Mouse (Mus musculus) effector memory CD4-positive, alpha-beta T cell, adult 5 months (primary cell): ENCODE results near the gene Pet100. TPM values are rescaled to one million over a fixed set of nuclear protein-coding genes. Genes with fewer than 3 reads are reported as not detected.

Experiments used
- polyA plus RNA-seq: library from polyadenylated mRNA; unstranded; fragments of 100-300 nt; shearing (Covaris generic); gene quantifications from one replicate; pipeline ENCODE4 v1.2.1, GENCODE M21; 2017

The Pet100 gene
- polyA plus RNA-seq = 68.8 TPM

DNA sequence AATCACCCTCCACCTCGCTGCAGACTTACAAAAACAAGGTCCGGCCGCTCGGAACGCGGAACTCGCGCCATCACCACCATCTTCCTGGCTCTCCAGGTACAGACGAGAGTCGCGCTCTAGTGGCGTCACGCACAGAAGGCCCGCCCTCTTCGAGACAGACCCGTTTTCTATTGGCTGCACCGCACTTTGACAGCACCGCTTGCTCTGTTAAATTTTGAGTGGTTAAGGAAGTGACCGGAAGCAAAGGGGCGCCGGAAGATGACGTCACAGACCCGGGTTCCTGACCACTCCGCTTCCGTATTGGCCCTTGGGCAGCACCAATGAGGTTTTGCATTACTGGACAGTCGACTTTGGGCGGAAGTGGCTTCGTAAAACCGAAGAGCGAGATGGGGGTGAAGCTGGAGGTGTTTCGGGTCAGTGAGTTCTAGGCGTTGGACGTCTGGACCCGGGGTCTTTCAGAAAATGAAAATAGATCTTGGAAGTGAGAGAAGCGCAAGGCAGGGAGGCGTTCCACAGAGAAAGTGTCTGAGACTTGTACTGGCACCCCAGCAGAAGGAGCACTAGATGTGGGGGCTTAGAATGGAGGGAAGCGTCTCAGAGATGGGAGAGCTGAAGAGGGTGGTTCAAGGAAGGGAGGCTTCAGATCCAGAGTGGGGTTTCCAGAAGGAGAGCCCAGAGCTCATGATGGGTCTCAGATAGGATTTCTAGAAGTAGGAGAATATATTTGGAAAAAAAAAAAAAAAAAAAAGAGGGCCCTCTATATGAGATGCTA is at the start of gene Pet100, which contains the start of gene Xab2:
TSS of gene Pet100 (plus strand) at position 350 of the 772 bp plus-strand sequence.
TSS of gene Xab2 (minus strand) at position 118 of the 772 bp plus-strand sequence.

DNA sequence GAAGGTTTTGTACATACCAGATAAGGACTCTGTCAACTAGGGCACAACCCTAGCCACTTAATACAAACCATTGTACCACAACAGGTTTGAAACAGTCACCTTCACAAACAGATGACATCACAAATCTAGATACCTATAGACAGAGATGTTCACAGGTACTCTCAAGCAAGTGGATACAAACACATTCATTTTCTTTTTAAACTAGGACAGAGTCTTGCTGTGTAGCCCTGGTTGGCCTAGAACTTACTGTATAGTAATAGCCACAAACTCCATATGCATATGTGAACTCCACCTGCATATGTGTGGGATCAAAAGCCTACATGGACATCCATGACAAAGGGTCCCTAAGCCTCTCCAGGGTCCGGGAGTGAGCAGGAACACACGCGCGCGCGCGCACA is 34.4 kb upstream of the Pet100 start, which contains the start of gene Camsap3:
TSS of gene Camsap3 (plus strand) at position 301 of the 398 bp plus-strand sequence.

GRCm38 (mm10) chr8:3625445-3625844 is 4.1 kb downstream of the Pet100 start, which contains the start of gene Pcp2:
Pcp2 (minus strand) TSS chr8:3625545.

GRCm38 (mm10) chr8:3630647-3631477 is 9.5 kb downstream of the Pet100 start, which contains the start of gene Stxbp2:
Stxbp2 (plus strand) TSS chr8:3630955.

GRCm38 (mm10) chr8:3655526-3655925 is 34.2 kb downstream of the Pet100 start, which contains the start of gene Retn:
Retn (plus strand) TSS chr8:3655770.

GRCm38 (mm10) chr8:3665507-3665906 is 44.2 kb downstream of the Pet100 start, which contains the start of gene Mcemp1:
Mcemp1 (plus strand) TSS chr8:3665754.

GRCm38 (mm10) chr8:3671980-3672491 is 50.7 kb downstream of the Pet100 start, which contains the start of gene Fcor:
Fcor (minus strand) TSS chr8:3672362.

Other genes starting within 250 kb of the Pet100 start
- 101 TPM for gene Arhgef18, start 228.5 kb upstream of the Pet100 start, polyA plus RNA-seq
- 2.1 TPM for gene Pex11g, start 153.9 kb upstream of the Pet100 start, polyA plus RNA-seq
- gene Tex45, start 150.7 kb upstream of the Pet100 start, polyA plus RNA-seq = not detected
- 1.9 TPM for gene Zfp358, start 128.4 kb upstream of the Pet100 start, polyA plus RNA-seq
- gene Mcoln1, start 121.1 kb upstream of the Pet100 start, polyA plus RNA-seq = 87.3 TPM
- 29.0 TPM for gene Pnpla6, start 106.2 kb upstream of the Pet100 start, polyA plus RNA-seq
- not detected for gene C330021F23Rik, start 53.6 kb upstream of the Pet100 start, polyA plus RNA-seq
- gene Camsap3, start 34.3 kb upstream of the Pet100 start, polyA plus RNA-seq = 0.44 TPM
- 102 TPM for gene Xab2, start 232 bp upstream of the Pet100 start, polyA plus RNA-seq
- gene Pcp2, start 4.0 kb downstream of the Pet100 start, polyA plus RNA-seq = not detected
- gene Stxbp2, start 9.4 kb downstream of the Pet100 start, polyA plus RNA-seq = 160 TPM
- gene Retn, start 34.2 kb downstream of the Pet100 start, polyA plus RNA-seq = not detected
- gene Mcemp1, start 44.2 kb downstream of the Pet100 start, polyA plus RNA-seq = not detected
- not detected for gene Fcor, start 50.8 kb downstream of the Pet100 start, polyA plus RNA-seq
- gene Trappc5, start 54.8 kb downstream of the Pet100 start, polyA plus RNA-seq = 17.5 TPM
- gene Fcer2a, start 72.6 kb downstream of the Pet100 start, polyA plus RNA-seq = not detected
- not detected for gene Clec4g, start 99.1 kb downstream of the Pet100 start, polyA plus RNA-seq
- 0.34 TPM for gene Cd209a, start 127.4 kb downstream of the Pet100 start, polyA plus RNA-seq
- not detected for gene Cd209e, start 232.8 kb downstream of the Pet100 start, polyA plus RNA-seq